Mouse (Mus musculus): Measurements from ENCODE around the gene 1810013L24Rik.

- TF ChIP-seq CTCF (IDR thresholded peaks at IDR 0.05; ENCODE audit: insufficient read depth, low read length), result no peak
- TF ChIP-seq POLR2A (IDR thresholded peaks at IDR 0.05; ENCODE audit: borderline replicate concordance, extremely low read depth, low read depth, low read length), result no peak
These were observed 34.0 kb upstream of the 1810013L24Rik start for GRCm38 (mm10) chr16:8795906-8796305.

Measured in lung, adult 2 months (tissue).